Mouse (Mus musculus): ENCODE measurements around the gene March11. TPM values are rescaled to one million over a fixed set of nuclear protein-coding genes. Genes with fewer than 3 reads are reported as not detected.

March11 gene
- polyA plus RNA-seq (2012; rRNA removed): 7.2 and 8.1 TPM in 2 replicates

GRCm38 (mm10) chr15:26308629-26309230, at the start of gene March11:
Gene March11, plus strand, starts transcription at chr15:26309048.

Data from central nervous system, embryonic 14 days (tissue).